Mouse (Mus musculus) midbrain, embryonic 11.5 days (tissue): ENCODE measurements at regions not wholly inside any gene's neighbourhood (a gene's known extent, or its start where the extent isn't known, plus 50 kb on each side); places are given as distances from the start of the nearest gene placed in this dataset. TPM values are rescaled to one million over a fixed set of nuclear protein-coding genes. Genes with fewer than 3 reads are reported as not detected.
A peak's percentile ranks its signal among the peaks of the same experiment; 100 is the strongest.

Experiments
- microRNA counts: library from miRNA; unstranded; fragments of <30 nt; microRNA quantifications from one replicate; lab custom pipeline; 2015
- microRNA-seq: library from miRNA; unstranded; fragments of <30 nt; microRNA quantifications from one replicate; pipeline ENCODE4, GENCODE M21; 2017

MicroRNAs in the stretch of these regions (microRNA counts, 519-probe panel; counts per million panel counts)
- 4,960 counts per million, percentile 51 among the panel's probes with 10 or more counts for microRNA mmu-miR-137 (lab: Ali Mortazavi, UCI)

Small RNA genes lying in the stretch of these regions (microRNA-seq; reads per million reads assigned to microRNA genes)
- gene Gm24155 (not detected), gene Mir137 (2,927 reads per million, percentile 86 among the genes with 10 or more reads in this experiment)
